Mouse (Mus musculus): ENCODE results near the gene Vti1a. TPM values are rescaled to one million over a fixed set of nuclear protein-coding genes. Genes with fewer than 3 reads are reported as not detected.

The Vti1a gene
- polyA plus RNA-seq, 1 experiment from 2014 or later, result 24.5 TPM

GRCm38 (mm10) chr19:55315452-55316108 is 515 bp upstream of the Vti1a start, which contains the start of gene Zdhhc6:
Zdhhc6 (minus strand) TSS chr19:55316032.
- H3K9ac ChIP-seq, result peak within 1 kb of the TSS; percentile 87
- WGBS (ENCODE audit: insufficient replicate concordance), result under 1% methylated on average over 59 of the region's 60 CpGs
- peak within 1 kb of the TSS; percentile 90 for H3K4me2 ChIP-seq
- ATAC-seq, result peak; percentile 76
- H3K4me3 ChIP-seq, result peak within 1 kb of the TSS; percentile 82
- no peaks in the 10 kb centered on the region for H3K9me3 ChIP-seq (replicated peaks)
- H3K27me3 ChIP-seq (replicated peaks), result no peaks in the 10 kb centered on the region
- H3K27ac ChIP-seq, result peak within 1 kb of the TSS; percentile 93
- H3K4me1 ChIP-seq, result peaks cover 52% of the 10 kb centered on the region
- peaks cover 30% of the 10 kb centered on the region for H3K36me3 ChIP-seq

DNA sequence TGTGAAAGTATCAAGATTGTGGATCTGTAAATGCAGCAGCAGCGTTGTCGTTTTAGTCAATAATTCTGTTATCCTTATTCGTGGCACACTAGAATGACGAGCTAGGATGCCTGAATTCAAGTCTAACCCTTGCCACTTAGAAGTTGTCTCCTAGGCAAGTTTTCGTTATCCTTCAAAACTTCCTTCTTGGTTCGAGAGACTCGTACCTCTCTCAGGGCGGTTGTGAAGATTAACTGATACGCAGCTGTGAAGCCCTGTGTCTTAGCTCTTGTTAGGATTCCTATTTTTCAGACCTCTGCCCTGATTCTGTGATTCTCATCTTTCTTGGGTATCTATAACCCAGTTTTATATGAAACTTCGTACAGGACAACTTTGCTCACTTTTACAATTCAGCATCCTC is 806 bp downstream of the Vti1a start:
- H3K9ac ChIP-seq, result peak overlapping the region; percentile 87
- H3K4me2 ChIP-seq, result peak overlapping the region; percentile 90
- peaks cover 18% of the 10 kb centered on the region for H3K36me3 ChIP-seq
- H3K4me1 ChIP-seq, result peaks cover 52% of the 10 kb centered on the region
- H3K27me3 ChIP-seq (replicated peaks), result no peaks in the 10 kb centered on the region
- H3K27ac ChIP-seq, result no peak overlapping the region
- no peak for ATAC-seq
- H3K9me3 ChIP-seq (replicated peaks), result no peaks in the 10 kb centered on the region
- WGBS (ENCODE audit: insufficient replicate concordance), result 23% methylated on average over 10 of the region's 10 CpGs
- peak overlapping the region; percentile 82 for H3K4me3 ChIP-seq

GRCm38 (mm10) chr19:55319036-55319435 is 2.9 kb downstream of the Vti1a start:
- Histone ChIP-seq H3K4me1 (peaks cover 38% of the 10 kb centered on the region), H3K36me3 (peaks cover 22% of the 10 kb centered on the region), H3K4me2 (no peak overlapping the region), H3K27me3 (replicated peaks) (no peaks in the 10 kb centered on the region), H3K9me3 (replicated peaks) (no peaks in the 10 kb centered on the region), H3K9ac (no peak overlapping the region), H3K27ac (no peak overlapping the region), H3K4me3 (no peak overlapping the region)
- ATAC-seq, result no peak
- WGBS (ENCODE audit: insufficient replicate concordance), result 69% methylated on average over 3 of the region's 3 CpGs

- Histone ChIP-seq H3K27me3 (replicated peaks) (no peaks in the 10 kb centered on the region), H3K4me3 (no peak overlapping the region), H3K9me3 (replicated peaks) (no peaks in the 10 kb centered on the region), H3K27ac (no peak overlapping the region), H3K4me2 (no peak overlapping the region), H3K9ac (no peak overlapping the region), H3K4me1 (peaks cover 33% of the 10 kb centered on the region), H3K36me3 (peaks cover 27% of the 10 kb centered on the region)
- ATAC-seq, result no peak
- 76% methylated on average over 5 of the region's 5 CpGs for WGBS (ENCODE audit: insufficient replicate concordance)
These were observed 3.4 kb downstream of the Vti1a start for GRCm38 (mm10) chr19:55319521-55319920.

- Histone ChIP-seq H3K4me2 (no peak overlapping the region), H3K27me3 (replicated peaks) (no peaks in the 10 kb centered on the region), H3K4me3 (no peak overlapping the region), H3K9ac (no peak overlapping the region), H3K27ac (no peak overlapping the region), H3K9me3 (replicated peaks) (no peaks in the 10 kb centered on the region), H3K36me3 (peaks cover 45% of the 10 kb centered on the region), H3K4me1 (peaks cover 19% of the 10 kb centered on the region)
- WGBS (ENCODE audit: insufficient replicate concordance), result 84% methylated on average over 8 of the region's 8 CpGs
- ATAC-seq, result no peak
These were observed 6.5 kb downstream of the Vti1a start for GRCm38 (mm10) chr19:55322604-55323003.

GRCm38 (mm10) chr19:55327510-55327909 is 11.4 kb downstream of the Vti1a start:
- Histone ChIP-seq H3K4me2 (no peak overlapping the region), H3K9me3 (replicated peaks) (no peaks in the 10 kb centered on the region), H3K4me1 (peaks cover 7% of the 10 kb centered on the region), H3K9ac (no peak overlapping the region), H3K27me3 (replicated peaks) (no peaks in the 10 kb centered on the region), H3K36me3 (peaks cover 82% of the 10 kb centered on the region), H3K27ac (no peak overlapping the region), H3K4me3 (no peak overlapping the region)
- 56% methylated on average over 4 of the region's 4 CpGs for WGBS (ENCODE audit: insufficient replicate concordance)
- ATAC-seq, result no peak

DNA sequence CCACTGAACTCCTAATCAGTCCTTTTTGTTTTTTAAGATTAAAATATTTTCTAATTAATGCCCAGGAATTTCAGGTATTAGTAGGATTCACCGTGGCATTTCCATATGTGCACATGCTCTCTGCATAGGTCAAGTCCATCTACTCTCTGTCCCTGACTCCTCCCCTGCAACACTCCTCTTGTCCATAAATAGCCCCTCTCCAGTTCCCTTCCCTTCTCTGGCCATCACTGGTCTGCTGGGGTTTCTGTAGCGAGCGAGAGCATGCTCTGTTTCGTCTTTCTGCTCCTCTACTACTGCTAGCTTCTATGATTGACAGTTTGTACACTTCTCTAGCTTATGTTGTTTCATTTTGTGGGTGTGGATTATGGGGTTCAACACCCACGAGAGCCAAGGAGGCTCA is 15.7 kb downstream of the Vti1a start:
- 78% methylated on average over 5 of the region's 5 CpGs for WGBS (ENCODE audit: insufficient replicate concordance)
- Histone ChIP-seq H3K27ac (no peak overlapping the region), H3K9me3 (replicated peaks) (no peaks in the 10 kb centered on the region), H3K9ac (no peak overlapping the region), H3K27me3 (replicated peaks) (no peaks in the 10 kb centered on the region), H3K4me3 (no peak overlapping the region), H3K4me2 (no peak overlapping the region), H3K4me1 (peaks cover 7% of the 10 kb centered on the region), H3K36me3 (peaks cover 60% of the 10 kb centered on the region)
- no peak for ATAC-seq

- WGBS (ENCODE audit: insufficient replicate concordance), result 91% methylated on average over 8 of the region's 8 CpGs
- H3K9ac ChIP-seq, result no peak overlapping the region
- peak; percentile 64 for ATAC-seq
- H3K9me3 ChIP-seq (replicated peaks), result no peaks in the 10 kb centered on the region
- no peak overlapping the region for H3K4me3 ChIP-seq
- H3K36me3 ChIP-seq, result peaks cover 66% of the 10 kb centered on the region
- no peak overlapping the region for H3K27ac ChIP-seq
- no peaks in the 10 kb centered on the region for H3K4me1 ChIP-seq
- H3K4me2 ChIP-seq, result no peak overlapping the region
- H3K27me3 ChIP-seq (replicated peaks), result no peaks in the 10 kb centered on the region
These were observed 16.7 kb downstream of the Vti1a start for GRCm38 (mm10) chr19:55332641-55333268.

DNA sequence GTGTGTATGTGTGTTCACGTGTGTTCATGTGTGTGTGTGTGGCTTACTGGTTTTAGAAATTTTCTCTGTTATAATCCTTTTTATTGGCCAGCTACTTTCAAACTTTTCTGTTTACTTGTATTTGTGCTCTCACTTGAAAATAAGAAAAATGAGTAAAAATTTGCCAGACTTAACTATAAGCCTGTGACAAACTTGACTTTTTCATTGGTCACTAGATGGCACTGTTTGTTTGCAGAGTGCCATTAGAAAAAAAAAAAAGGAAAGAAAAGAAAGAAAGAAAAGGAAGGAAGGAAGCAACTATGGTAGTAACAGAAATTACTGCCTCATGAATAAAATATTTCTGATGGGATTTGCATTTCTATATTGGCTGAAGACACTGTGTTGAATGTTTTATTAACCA is 19.8 kb downstream of the Vti1a start:
- Histone ChIP-seq H3K9me3 (replicated peaks) (no peaks in the 10 kb centered on the region), H3K27me3 (replicated peaks) (no peaks in the 10 kb centered on the region), H3K27ac (no peak overlapping the region), H3K9ac (no peak overlapping the region), H3K4me3 (no peak overlapping the region), H3K4me2 (no peak overlapping the region), H3K36me3 (peaks cover 37% of the 10 kb centered on the region), H3K4me1 (peaks cover 5% of the 10 kb centered on the region; the same call in 1 of the 2 replicates)
- WGBS (ENCODE audit: insufficient replicate concordance), result 96% methylated on average over 1 of the region's 1 CpGs
- ATAC-seq, result no peak

- peaks cover 32% of the 10 kb centered on the region for H3K36me3 ChIP-seq
- no peaks in the 10 kb centered on the region for H3K9me3 ChIP-seq (replicated peaks)
- peaks cover 9% of the 10 kb centered on the region for H3K4me1 ChIP-seq
- H3K9ac ChIP-seq, result no peak overlapping the region
- 89% methylated on average over 12 of the region's 12 CpGs for WGBS (ENCODE audit: insufficient replicate concordance)
- no peak for ATAC-seq
- no peak overlapping the region for H3K27ac ChIP-seq
- no peak overlapping the region for H3K4me2 ChIP-seq
- no peak overlapping the region for H3K4me3 ChIP-seq
- H3K27me3 ChIP-seq (replicated peaks), result no peaks in the 10 kb centered on the region
These were observed 20.3 kb downstream of the Vti1a start for GRCm38 (mm10) chr19:55336441-55336840.

- 87% methylated on average over 9 of the region's 9 CpGs for WGBS (ENCODE audit: insufficient replicate concordance)
- H3K27ac ChIP-seq, result no peak overlapping the region
- ATAC-seq, result no peak
These were observed 21.0 kb downstream of the Vti1a start for GRCm38 (mm10) chr19:55337066-55337465.

DNA sequence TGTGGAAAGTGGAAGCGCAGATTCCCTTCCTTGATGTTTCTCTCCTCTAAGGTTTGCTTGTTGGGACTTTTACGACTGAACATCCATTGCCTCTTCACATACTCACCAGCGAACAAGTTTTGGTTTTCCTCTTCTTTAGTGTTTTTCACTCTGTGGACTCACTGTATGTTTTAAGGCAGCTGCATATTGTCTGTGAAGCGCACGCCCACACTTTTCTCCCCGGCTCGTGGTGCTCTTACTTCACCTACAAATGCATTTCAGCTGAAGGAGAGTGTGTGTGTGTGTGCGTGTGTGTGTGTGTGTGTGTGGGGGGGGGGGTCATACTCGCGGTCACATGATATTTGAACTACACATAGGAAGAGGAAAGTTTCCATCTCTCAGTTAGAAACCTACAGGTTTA is 21.6 kb downstream of the Vti1a start:
- no peak for ATAC-seq
- Histone ChIP-seq H3K36me3 (peaks cover 32% of the 10 kb centered on the region), H3K9me3 (replicated peaks) (no peaks in the 10 kb centered on the region), H3K9ac (no peak overlapping the region), H3K4me3 (no peak overlapping the region), H3K27ac (no peak overlapping the region), H3K4me1 (peaks cover 17% of the 10 kb centered on the region), H3K27me3 (replicated peaks) (no peaks in the 10 kb centered on the region), H3K4me2 (no peak overlapping the region)
- 88% methylated on average over 10 of the region's 10 CpGs for WGBS (ENCODE audit: insufficient replicate concordance)

More at GRCm38 (mm10) chr19:55337066-55337465, 21.0 kb downstream of the Vti1a start:
- Histone ChIP-seq H3K9ac (no peak overlapping the region), H3K27me3 (replicated peaks) (no peaks in the 10 kb centered on the region), H3K4me2 (no peak overlapping the region), H3K4me3 (no peak overlapping the region), H3K9me3 (replicated peaks) (no peaks in the 10 kb centered on the region), H3K36me3 (peaks cover 29% of the 10 kb centered on the region), H3K4me1 (peaks cover 14% of the 10 kb centered on the region)
